Mouse (Mus musculus) MEL (cell line): ENCODE measurements at regions not wholly inside any gene's neighbourhood (a gene's known extent, or its start where the extent isn't known, plus 50 kb on each side); places are given as distances from the start of the nearest gene placed in this dataset.

Experiments used
- CTCF ChIP-seq, 3 experiments: IDR thresholded peaks in 2 of 3; conservative IDR thresholded peaks in 1 of 3; 2 replicates each; pipeline ENCODE4 v1.5.1; 2011 to 2012; ENCODE audit warnings: low read length in 3 of 3, low read depth in 2 of 3, mild to moderate bottlenecking in 2 of 3, improper control_type of control experiment in 1 of 3, inconsistent platforms in 1 of 3, mixed read lengths in 1 of 3, moderate library complexity in 1 of 3; ENCODE audit not compliant: control insufficient read depth in 1 of 3, insufficient read depth in 1 of 3, poor library complexity in 1 of 3, severe bottlenecking in 1 of 3
- NELFE ChIP-seq: IDR thresholded peaks from 2 replicates; pipeline ENCODE4 v1.6.1; 2011; ENCODE audit warnings: low read depth, low read length, improper control_type of control experiment
- USF1 ChIP-seq: IDR thresholded peaks from 2 replicates; pipeline ENCODE4 v1.6.1; 2014; ENCODE audit warnings: low read depth, mild to moderate bottlenecking, inconsistent platforms, low read length, improper control_type of control experiment, moderate library complexity

- TF ChIP-seq USF1: no peak
- TF ChIP-seq NELFE: no peak
- no peak for TF ChIP-seq CTCF (IDR thresholded peaks at IDR 0.05 in 2 of 3, conservative IDR thresholded peaks at IDR 0.05 in 1 of 3; ENCODE audit: control insufficient read depth in 1 of 3, insufficient read depth in 1 of 3, low read depth in 2 of 3, low read length in 3 of 3, poor library complexity in 1 of 3, severe bottlenecking in 1 of 3)
Observed at GRCm38 (mm10) chr8:107846141-107846540, 96.3 kb upstream of the Zfhx3 start.
